Mouse (Mus musculus): Measurements from ENCODE around the gene Proca1. TPM values are rescaled to one million over a fixed set of nuclear protein-coding genes. Genes with fewer than 3 reads are reported as not detected.

The Proca1 gene
- total RNA-seq, 2 experiments from 2014 or later: 4.7 to 7.7 TPM

GRCm38 (mm10) chr11:78246318-78247011 lies 53.3 kb downstream of the Proca1 start:
- peak overlapping the region; percentile 99; the same call in 1 of the 2 replicates for H3K27ac ChIP-seq
- intact Hi-C loops (cut with DNase I): loop anchor here (2.0 kb wide), 1 partner anchor 14 kb away; the partner anchor contains the start of gene 2610507B11Rik
- TF ChIP-seq CTCF (IDR thresholded peaks at IDR 0.05): no peak
- peak overlapping the region; percentile 85 for H3K4me3 ChIP-seq
- no peak for DNase-seq (ENCODE audit: extremely low spot score in 1 of 2, low spot score in 2 of 2)

- 0 out of 2 replicates have a peak overlapping the region, but pooled peaks have one; percentile 85 for H3K4me3 ChIP-seq
- intact Hi-C loops (cut with DNase I): loop anchor here (2.0 kb wide), 1 partner anchor 14 kb away; the partner anchor contains the start of gene 2610507B11Rik
Measured at GRCm38 (mm10) chr11:78247012-78247348, 53.8 kb downstream of the Proca1 start.

GRCm38 (mm10) chr11:78247727-78248140 lies 54.5 kb downstream of the Proca1 start:
- TF ChIP-seq CTCF (IDR thresholded peaks at IDR 0.05): no peak
- no peak overlapping the region for H3K4me3 ChIP-seq
- no peak overlapping the region for H3K27ac ChIP-seq
- intact Hi-C loops (cut with DNase I): loop anchor here (2.0 kb wide), 1 partner anchor 13 kb away; the partner anchor contains the start of gene 2610507B11Rik
- no peak for DNase-seq (ENCODE audit: extremely low spot score in 1 of 2, low spot score in 2 of 2)

More at GRCm38 (mm10) chr11:78247012-78247348, 53.8 kb downstream of the Proca1 start:
- TF ChIP-seq CTCF (IDR thresholded peaks at IDR 0.05): no peak
- no peak for DNase-seq (ENCODE audit: extremely low spot score in 1 of 2, low spot score in 2 of 2)
- H3K27ac ChIP-seq: no peak overlapping the region

Small RNA genes within 50 kb of the gene (microRNA-seq; reads per million reads assigned to microRNA genes)
- gene Mir7653: 0.24 to 1.2 reads per million in 2 experiments

Other genes with a start within 250 kb of the Proca1 start
- 10 to 100 TPM; 58.9 to 59.2 TPM for gene Phf12, start 210.6 kb upstream of the Proca1 start, total RNA-seq (2021)
- gene Dhrs13, start 161.1 kb upstream of the Proca1 start, total RNA-seq (2021): 1 to 10 TPM; 5.5 to 6.3 TPM
- gene Flot2, start 155.5 kb upstream of the Proca1 start, total RNA-seq (2021): 10 to 100 TPM; 91.2 to 96.0 TPM
- gene Eral1, start 113.0 kb upstream of the Proca1 start, total RNA-seq (2021): 10 to 100 TPM; 18.9 to 19.0 TPM
- 10 to 100 TPM; 27.5 to 32.1 TPM for gene Fam222b, start 98.7 kb upstream of the Proca1 start, total RNA-seq (2021)
- 10 to 100 TPM; 10.5 to 10.6 TPM for gene Traf4, start 27.8 kb upstream of the Proca1 start, total RNA-seq (2021)
- gene Nek8, start 16.7 kb upstream of the Proca1 start, total RNA-seq (2021): 1 to 10 TPM; 3.0 to 3.1 TPM
- gene Tlcd1, start 16.7 kb upstream of the Proca1 start, total RNA-seq (2021): 10 to 100 TPM; 24.4 to 27.7 TPM
- gene Rpl23a, start 9.8 kb upstream of the Proca1 start, total RNA-seq (2021): 100 to 1,000 TPM; 647 to 724 TPM
- 10 to 100 TPM; 19.0 to 19.7 TPM for gene Rab34, start 5.0 kb upstream of the Proca1 start, total RNA-seq (2021)
- 10 to 100 TPM; 58.6 to 66.4 TPM for gene Sdf2, start 52.4 kb downstream of the Proca1 start, total RNA-seq (2021)
- 100 to 1,000 TPM; 100 to 107 TPM for gene Supt6, start 52.6 kb downstream of the Proca1 start, total RNA-seq (2021)
- gene 2610507B11Rik, start 68.4 kb downstream of the Proca1 start, total RNA-seq (2021): 100 to 1,000 TPM; 176 to 177 TPM
- gene BC030499, start 97.4 kb downstream of the Proca1 start, total RNA-seq (2021): 10 to 100 TPM; 21.1 to 29.5 TPM
- gene Spag5, start 108.1 kb downstream of the Proca1 start, total RNA-seq (2021): 10 to 100 TPM; 12.1 to 16.1 TPM
- gene Aldoc, start 129.6 kb downstream of the Proca1 start, total RNA-seq (2021): 100 to 1,000 TPM; 804 to 830 TPM
- gene Pigs, start 135.0 kb downstream of the Proca1 start, total RNA-seq (2021): 10 to 100 TPM; 60.7 to 62.8 TPM
- gene Unc119, start 150.1 kb downstream of the Proca1 start, total RNA-seq (2021): 10 to 100 TPM; 29.1 to 32.2 TPM
- gene Foxn1, start 193.2 kb downstream of the Proca1 start, total RNA-seq (2021): not detected
- not detected for gene Slc13a2, start 228.8 kb downstream of the Proca1 start, total RNA-seq (2021)

All from left cerebral cortex, adult 2 months (tissue).